ENCODE assay signal across 8 mouse cellular contexts in genomic region chr12:50999295-51000237, GRCm38 (mm10).
DNase-seq lines count a peak whose midpoint lies in the region; ATAC-seq and TF ChIP-seq lines count a peak whose summit lies in the region.

No protein-coding gene starts in this region.

- H3K4me3 ChIP-seq in forebrain, embryonic 16.5 days (replicated peaks; ENCODE audit: low read length) = no peak overlapping the region
- H3K4me3 ChIP-seq in hindbrain, embryonic 15.5 days = no peak overlapping the region

- in situ Hi-C loops in Patski (cut with MboI; ENCODE audit: low pct_unique_long_range_greater_than_20kb) = no loop called here

- CTCF ChIA-PET in Patski (lab: Charles Lee) = no interaction called here

- peaks cover 43% of the 10 kb centered on the region for H3K27me3 ChIP-seq in Patski
- no peaks in the 10 kb centered on the region for H3K27me3 ChIP-seq in forebrain, embryonic 16.5 days (replicated peaks; ENCODE audit: control insufficient read depth, insufficient read depth, low read length)
- H3K27me3 ChIP-seq in hindbrain, embryonic 15.5 days = peaks cover 5% of the 10 kb centered on the region; the same call in 1 of the 2 replicates

- WGBS in forebrain, embryonic 16.5 days = 15% methylated on average over 20 of the region's 20 CpGs
- WGBS in hindbrain, embryonic 15.5 days = 24% methylated on average over 20 of the region's 20 CpGs

- no peak for DNase-seq in Patski (ENCODE audit: low read depth, low spot score)
- DNase-seq in cerebellum, adult 18-20 months = peak; percentile 16 to 36
- DNase-seq in left cerebral cortex, adult 18-20 months (ENCODE audit: low spot score in 2 of 2) = peak; percentile 79 to 90
- DNase-seq in right cerebral cortex, postnatal 4 days = peak; percentile 98
- no peak for DNase-seq in MN1 (ENCODE audit: low spot score)

- peak overlapping the region; percentile 98 for H3K27ac ChIP-seq in forebrain, embryonic 16.5 days (ENCODE audit: low read length)
- H3K27ac ChIP-seq in hindbrain, embryonic 15.5 days (replicated peaks) = peak overlapping the region; percentile 57; the same call in 1 of the 2 replicates

- peak overlapping the region; percentile 14 for H3K9ac ChIP-seq in forebrain, embryonic 16.5 days (replicated peaks; ENCODE audit: low read depth, low read length)
- H3K9ac ChIP-seq in hindbrain, embryonic 15.5 days = no peak overlapping the region

- H3K9me3 ChIP-seq in forebrain, embryonic 16.5 days (ENCODE audit: control insufficient read depth, low read length) = no peaks in the 10 kb centered on the region
- no peaks in the 10 kb centered on the region for H3K9me3 ChIP-seq in hindbrain, embryonic 15.5 days

- TF ChIP-seq CTCF in Patski (IDR thresholded peaks at IDR 0.05) = peak; percentile 67

- peak; percentile 35 for ATAC-seq in Patski
- ATAC-seq in forebrain, embryonic 16.5 days = peak; percentile 67
- ATAC-seq in hindbrain, embryonic 15.5 days (ENCODE audit: low FRiP score, low read depth) = peak; percentile 88
- peak; percentile 71 for ATAC-seq in megakaryocyte progenitor cell, adult 5-6 weeks (replicated peaks; ENCODE audit: poor library complexity)

- POLR2A ChIA-PET in Patski (lab: Charles Lee) = no interaction called here

- H3K4me2 ChIP-seq in forebrain, embryonic 16.5 days (ENCODE audit: low read length) = peak overlapping the region; percentile 39
- peak overlapping the region; percentile 30; the same call in 1 of the 2 replicates for H3K4me2 ChIP-seq in hindbrain, embryonic 15.5 days

- no peaks in the 10 kb centered on the region for H3K36me3 ChIP-seq in forebrain, embryonic 16.5 days (ENCODE audit: control insufficient read depth, insufficient read depth)
- no peaks in the 10 kb centered on the region for H3K36me3 ChIP-seq in hindbrain, embryonic 15.5 days

- H3K4me1 ChIP-seq in forebrain, embryonic 16.5 days (replicated peaks; ENCODE audit: control insufficient read depth, insufficient read depth, low read length) = peaks cover 56% of the 10 kb centered on the region
- peaks cover 37% of the 10 kb centered on the region for H3K4me1 ChIP-seq in hindbrain, embryonic 15.5 days (replicated peaks)

Comparison
In these comparisons a context has a peak if more than half of its experiments do, and no peak if none do; other contexts are left out.
1. ATAC-seq: peak in every context shown above with its lines; median percentile 88 in hindbrain, embryonic 15.5 days; 71 in megakaryocyte progenitor cell, adult 5-6 weeks; 67 in forebrain, embryonic 16.5 days; 35 in Patski.
2. DNase-seq: peak in cerebellum, adult 18-20 months (2 of 2), left cerebral cortex, adult 18-20 months (2 of 2) and right cerebral cortex, postnatal 4 days (single experiment); none in Patski (single experiment) and MN1 (single experiment).